Mouse (Mus musculus) spleen, adult 2 months (tissue): ENCODE results near the gene Ntn5. TPM values are rescaled to one million over a fixed set of nuclear protein-coding genes. Genes with fewer than 3 reads are reported as not detected.

Source experiments
- DNase-seq, 2 experiments: peaks; one replicate each; pipeline versions ENCODE4 v3.0.0 to v3.0.0-alpha.2; 2012 to 2021; ENCODE audit warnings: low spot score in 2 of 2, low read depth in 1 of 2
- H3K27ac ChIP-seq: fragments of 200-500 bp; 2 replicates; pipeline ENCODE4 v1.5.1; 2012; ENCODE audit warnings: low read length, inconsistent platforms; ENCODE audit not compliant: insufficient read depth
- H3K27me3 ChIP-seq: fragments of 200-500 bp; 2 replicates; pipeline ENCODE4 v1.6.1; 2012; ENCODE audit warnings: mild to moderate bottlenecking, moderate library complexity, low read length, inconsistent platforms; ENCODE audit not compliant: control insufficient read depth, insufficient read depth
- H3K36me3 ChIP-seq: fragments of 200-500 bp; 2 replicates; pipeline ENCODE4 v1.6.1; 2012; ENCODE audit warnings: mild to moderate bottlenecking, low read length, inconsistent platforms; ENCODE audit not compliant: control insufficient read depth, insufficient read depth
- H3K4me1 ChIP-seq: fragments of 200-500 bp; 2 replicates; pipeline ENCODE4 v1.6.1; 2011; ENCODE audit warnings: inconsistent platforms; ENCODE audit not compliant: control insufficient read depth, insufficient read depth, insufficient read length
- H3K4me3 ChIP-seq: fragments of 200-500 bp; 2 replicates; pipeline ENCODE4 v1.5.1; 2011; ENCODE audit warnings: mild to moderate bottlenecking, inconsistent platforms; ENCODE audit not compliant: insufficient read depth, insufficient read length; ENCODE audit errors: extremely low read depth
- CTCF ChIP-seq: fragments of 200-500 bp; IDR thresholded peaks from 2 replicates; pipeline ENCODE4 v1.5.1; 2011; ENCODE audit warnings: mild to moderate bottlenecking, inconsistent platforms; ENCODE audit not compliant: insufficient read depth, insufficient read length, insufficient replicate concordance; ENCODE audit errors: extremely low read depth
- POLR2A ChIP-seq: fragments of 200-500 bp; IDR thresholded peaks from 2 replicates; pipeline ENCODE4 v1.6.1; 2011; ENCODE audit warnings: low read depth, low read length, inconsistent platforms
- WGBS: fragments of 180-500 bp; shearing (Covaris S2); methylation state at CpG from one replicate; pipeline ENCODE4 v1.1.7; 2018; 5-methylcytosine and 5-hydroxymethylcytosine counted together
- polyA plus RNA-seq: library from polyadenylated mRNA; depleted of rRNA; stranded (reverse); fragments of >200 nt; gene quantifications from 2 replicates; pipeline ENCODE4 v1.2.3, GENCODE M21; 2012

Gene Ntn5
- polyA plus RNA-seq, 1 experiment, result 2.2 TPM

DNA sequence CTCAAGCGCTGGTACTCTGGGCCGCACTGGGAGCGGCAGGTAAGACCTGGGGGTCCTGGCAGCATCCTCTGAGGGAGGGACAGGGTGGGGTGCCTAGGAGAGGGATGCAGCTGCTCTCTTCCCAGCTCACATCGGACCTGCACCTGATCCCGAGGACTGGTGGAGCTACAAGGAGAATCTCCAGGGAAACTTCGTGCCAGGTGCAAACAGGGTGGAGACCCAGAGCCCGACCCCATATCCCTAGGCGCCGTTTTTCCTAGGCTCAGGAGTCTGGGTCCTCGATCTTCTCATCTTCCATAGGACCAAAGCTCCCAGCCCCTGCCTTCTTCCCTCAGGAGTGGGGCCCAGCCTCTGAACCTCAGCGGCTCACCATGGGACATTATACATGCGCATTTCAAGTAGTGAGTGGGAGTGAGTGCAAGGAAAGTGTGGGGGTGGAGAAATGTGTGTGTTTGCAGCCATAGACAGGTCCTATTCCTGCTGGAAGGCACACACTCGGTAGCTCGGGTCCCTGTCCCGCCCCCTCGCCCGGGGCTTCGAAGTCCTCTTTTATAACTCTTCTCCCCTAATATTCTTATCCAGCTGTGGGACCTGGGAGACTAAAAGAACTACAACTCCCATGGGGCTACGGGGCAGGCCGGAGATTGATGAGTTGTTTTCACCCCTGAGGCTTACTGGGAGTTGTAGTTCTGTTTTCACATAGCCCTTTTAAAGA lies 16.6 kb downstream of the Ntn5 start:
- H3K27ac ChIP-seq, result no peak overlapping the region
- peaks cover 11% of the 10 kb centered on the region for H3K27me3 ChIP-seq
- no peaks in the 10 kb centered on the region for H3K36me3 ChIP-seq
- peaks cover 18% of the 10 kb centered on the region for H3K4me1 ChIP-seq
- TF ChIP-seq CTCF (no peak), POLR2A (no peak)
- DNase-seq, result peak in 1 of 2 experiments; percentile 70
- WGBS, result 4% methylated on average over 20 of the region's 20 CpGs
- H3K4me3 ChIP-seq, result peak overlapping the region; percentile 18; the same call in 1 of the 2 replicates

DNA sequence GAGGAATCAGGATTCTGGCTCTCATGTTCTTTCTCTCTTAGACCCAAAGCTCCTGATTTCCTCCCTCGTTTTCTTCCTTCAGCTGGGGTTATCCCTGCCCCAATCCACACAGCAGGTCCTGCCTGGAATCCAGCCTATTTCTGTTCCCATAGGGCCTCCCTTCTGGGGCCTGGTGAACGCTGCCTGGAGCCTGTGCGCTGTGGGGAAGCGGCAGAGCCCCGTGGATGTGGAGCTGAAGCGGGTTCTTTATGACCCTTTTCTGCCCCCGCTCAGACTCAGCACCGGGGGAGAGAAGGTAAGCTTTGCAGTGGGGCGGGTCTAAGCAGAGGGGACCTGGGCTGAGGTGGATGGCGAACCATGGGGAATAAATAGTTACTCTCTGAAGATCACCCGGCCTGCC lies 17.2 kb downstream of the Ntn5 start:
- peaks cover 18% of the 10 kb centered on the region for H3K4me1 ChIP-seq
- no peaks in the 10 kb centered on the region for H3K36me3 ChIP-seq
- no peak for TF ChIP-seq CTCF
- WGBS, result 57% methylated on average over 11 of the region's 11 CpGs
- H3K4me3 ChIP-seq, result no peak overlapping the region
- peaks cover 11% of the 10 kb centered on the region for H3K27me3 ChIP-seq
- no peak overlapping the region for H3K27ac ChIP-seq
- no peak for DNase-seq

DNA sequence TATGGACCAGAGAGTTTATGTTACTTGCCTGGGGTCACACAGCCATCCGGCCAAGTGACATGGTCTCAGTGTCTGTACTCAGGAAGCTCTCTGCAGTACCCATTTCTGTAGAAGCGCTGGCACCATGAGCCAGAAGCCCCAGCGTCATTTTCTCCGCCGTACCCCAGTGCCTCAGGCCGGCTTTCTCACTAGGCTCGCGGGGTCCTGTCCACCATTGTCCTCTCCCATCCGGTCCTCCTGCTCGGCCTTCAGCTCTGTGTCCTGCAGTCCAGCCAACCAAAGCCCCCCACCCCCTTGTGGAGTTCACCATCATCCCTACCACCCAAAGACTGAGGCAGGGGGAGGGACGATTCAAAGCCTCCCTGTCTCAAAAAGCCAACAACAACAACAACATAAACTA lies 17.8 kb downstream of the Ntn5 start:
- peaks cover 11% of the 10 kb centered on the region for H3K27me3 ChIP-seq
- no peak for DNase-seq
- no peaks in the 10 kb centered on the region for H3K36me3 ChIP-seq
- H3K27ac ChIP-seq, result no peak overlapping the region
- WGBS, result 92% methylated on average over 11 of the region's 11 CpGs
- no peak for TF ChIP-seq CTCF
- no peak for TF ChIP-seq POLR2A
- H3K4me3 ChIP-seq, result no peak overlapping the region
- H3K4me1 ChIP-seq, result peaks cover 18% of the 10 kb centered on the region

DNA sequence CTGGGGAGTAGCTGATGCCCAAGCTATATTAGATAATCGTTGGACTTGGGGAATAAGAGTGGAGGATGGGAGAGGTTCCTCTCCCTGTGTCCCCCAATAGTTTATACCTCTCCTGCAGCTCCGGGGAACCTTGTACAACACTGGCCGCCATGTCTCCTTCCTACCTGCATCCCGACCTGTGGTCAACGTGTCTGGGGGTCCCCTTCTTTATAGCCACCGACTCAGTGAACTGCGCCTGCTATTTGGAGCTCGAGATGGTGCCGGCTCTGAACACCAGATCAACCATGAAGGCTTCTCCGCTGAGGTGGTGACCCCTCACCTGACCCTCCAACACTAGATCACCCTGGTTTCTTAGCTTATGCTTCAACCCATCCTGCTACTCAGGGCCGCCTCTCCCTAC lies 18.5 kb downstream of the Ntn5 start:
- no peak overlapping the region for H3K27ac ChIP-seq
- no peak for DNase-seq
- H3K36me3 ChIP-seq, result no peaks in the 10 kb centered on the region
- no peak overlapping the region for H3K4me3 ChIP-seq
- TF ChIP-seq CTCF (no peak), POLR2A (no peak)
- H3K27me3 ChIP-seq, result peaks cover 11% of the 10 kb centered on the region
- H3K4me1 ChIP-seq, result peaks cover 19% of the 10 kb centered on the region
- WGBS, result 93% methylated on average over 11 of the region's 11 CpGs

DNA sequence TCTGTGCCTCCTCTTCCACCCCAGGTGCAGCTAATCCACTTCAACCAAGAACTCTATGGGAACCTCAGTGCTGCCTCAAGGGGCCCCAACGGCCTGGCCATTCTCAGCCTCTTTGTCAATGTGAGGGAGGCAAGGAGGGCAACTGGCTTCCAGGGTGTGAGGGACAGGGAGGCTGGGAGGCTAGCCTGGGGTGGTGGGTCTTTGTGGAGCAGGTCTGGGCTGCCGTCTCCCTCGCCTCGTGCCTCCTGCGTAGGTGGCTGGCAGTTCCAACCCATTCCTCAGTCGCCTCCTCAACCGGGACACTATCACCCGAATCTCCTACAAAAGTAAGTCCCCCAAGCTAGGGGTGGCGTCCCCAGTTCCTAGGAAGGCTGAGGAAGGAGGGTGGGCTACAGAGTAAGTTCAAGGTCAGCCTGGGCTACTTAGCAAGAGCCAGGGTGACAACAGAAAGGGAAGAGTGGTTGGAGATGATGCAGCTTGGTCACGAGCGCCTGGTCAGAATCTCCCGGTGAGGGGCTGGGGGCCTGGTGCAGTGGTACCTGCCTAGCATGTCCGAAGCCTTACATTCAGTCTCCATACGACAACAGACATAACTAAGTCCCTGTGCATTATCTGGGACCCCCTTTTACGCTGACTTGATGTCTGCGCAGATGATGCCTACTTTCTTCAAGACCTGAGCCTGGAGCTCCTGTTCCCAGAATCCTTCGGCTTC lies 19.1 kb downstream of the Ntn5 start:
- Histone ChIP-seq H3K27me3 (peaks cover 11% of the 10 kb centered on the region), H3K36me3 (no peaks in the 10 kb centered on the region), H3K4me1 (peaks cover 20% of the 10 kb centered on the region), H3K27ac (no peak overlapping the region), H3K4me3 (no peak overlapping the region)
- TF ChIP-seq POLR2A, result no peak
- TF ChIP-seq CTCF, result no peak
- DNase-seq, result no peak
- 90% methylated on average over 17 of the region's 17 CpGs for WGBS

DNA sequence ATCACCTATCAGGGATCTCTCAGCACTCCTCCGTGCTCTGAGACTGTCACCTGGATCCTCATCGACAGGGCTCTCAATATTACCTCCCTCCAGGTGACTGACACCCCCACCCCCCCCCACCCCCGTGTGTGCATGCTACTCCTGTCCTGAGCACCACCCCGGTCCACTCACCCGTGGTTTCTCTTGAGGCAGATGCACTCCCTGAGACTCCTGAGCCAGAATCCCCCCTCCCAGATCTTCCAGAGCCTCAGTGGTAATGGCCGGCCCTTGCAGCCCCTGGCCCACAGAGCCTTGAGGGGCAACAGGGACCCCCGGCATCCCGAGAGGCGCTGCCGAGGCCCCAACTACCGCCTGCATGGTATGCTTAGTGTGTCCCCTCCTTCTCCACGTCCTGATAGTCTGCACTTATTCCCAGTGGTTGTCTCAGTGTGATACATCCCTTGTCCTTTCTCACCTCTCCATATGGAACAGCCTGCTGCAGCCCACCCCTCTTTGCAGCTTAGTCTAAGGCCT lies 19.8 kb downstream of the Ntn5 start:
- peaks cover 26% of the 10 kb centered on the region for H3K4me1 ChIP-seq
- TF ChIP-seq POLR2A (no peak), CTCF (no peak)
- H3K27ac ChIP-seq, result peak overlapping the region; percentile 83
- peaks cover 11% of the 10 kb centered on the region for H3K27me3 ChIP-seq
- DNase-seq, result no peak
- WGBS, result 55% methylated on average over 12 of the region's 12 CpGs
- 0 out of 2 replicates have a peak overlapping the region, but pooled peaks have one; percentile 57 for H3K4me3 ChIP-seq
- no peaks in the 10 kb centered on the region for H3K36me3 ChIP-seq
